Mouse (Mus musculus): ENCODE measurements at regions not wholly inside any gene's neighbourhood (a gene's known extent, or its start where the extent isn't known, plus 50 kb on each side); places are given as distances from the start of the nearest gene placed in this dataset.
"Not testable (repeated sequence)": the region's sequence is repeated elsewhere in the genome, so short reads cannot be mapped to it uniquely, and the experiment has no call there.

DNA sequence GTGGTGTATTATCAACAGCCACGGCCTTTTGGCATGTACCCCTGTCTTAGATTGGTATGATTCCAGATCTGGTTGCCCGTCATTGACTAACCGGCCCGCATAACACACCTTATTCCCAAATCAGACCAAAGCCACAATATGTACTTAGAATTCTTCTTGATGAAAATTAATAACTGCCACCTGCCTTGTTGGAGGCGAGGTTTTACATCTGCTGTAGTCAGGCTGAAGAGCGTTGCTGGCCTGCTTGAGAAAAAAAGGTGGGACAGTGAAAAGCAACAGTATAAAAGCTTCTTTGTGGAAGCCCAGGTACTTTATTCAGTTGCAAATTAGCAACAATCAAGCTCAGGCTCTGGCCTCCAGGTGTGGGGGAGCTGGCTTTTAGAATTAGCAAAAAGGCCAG lies 223.6 kb upstream of the Car8 start:
- not testable (repeated sequence) for DNase-seq (ENCODE audit: low read depth)

DNA sequence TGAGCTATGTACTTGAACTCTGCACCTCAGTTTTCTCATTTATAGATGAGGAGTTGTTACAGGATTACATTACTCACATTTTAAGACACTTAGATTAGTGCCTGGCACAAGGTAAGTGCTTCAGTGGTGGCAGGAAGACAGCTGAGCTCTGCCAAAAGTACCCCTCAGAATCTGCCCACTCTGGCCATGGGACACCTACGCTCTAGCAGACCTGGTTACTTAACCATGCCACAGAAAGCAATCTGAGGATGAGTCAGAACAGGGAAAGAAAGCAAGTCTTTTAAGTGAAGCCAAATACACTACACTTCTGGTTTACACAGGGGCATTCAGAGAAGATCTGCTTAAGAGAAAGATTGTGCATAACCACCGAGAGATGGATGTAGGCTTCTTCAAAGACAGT lies 215.5 kb upstream of the Car8 start:
- no peak for DNase-seq (ENCODE audit: low read depth)

DNA sequence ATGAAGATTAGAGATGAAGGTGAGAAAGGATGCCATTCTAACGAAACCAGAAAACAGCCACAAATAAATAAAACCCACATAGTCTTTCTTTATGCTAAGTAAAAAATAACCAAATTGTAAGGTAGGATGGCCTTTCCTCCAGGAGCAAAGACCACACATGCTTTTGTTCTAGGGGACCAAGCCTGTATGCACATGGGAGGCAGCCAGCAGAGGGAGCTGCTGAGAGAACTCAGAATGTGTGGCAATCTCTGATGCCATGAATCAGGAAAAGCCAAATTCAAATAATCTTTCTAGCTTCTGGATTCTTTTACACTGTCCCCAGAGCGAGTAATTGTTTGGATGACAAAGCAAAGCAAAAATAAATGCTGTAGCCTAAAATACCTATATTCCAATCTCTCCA lies 193.6 kb upstream of the Car8 start:
- peak; percentile 17 for DNase-seq (ENCODE audit: low read depth)

DNA sequence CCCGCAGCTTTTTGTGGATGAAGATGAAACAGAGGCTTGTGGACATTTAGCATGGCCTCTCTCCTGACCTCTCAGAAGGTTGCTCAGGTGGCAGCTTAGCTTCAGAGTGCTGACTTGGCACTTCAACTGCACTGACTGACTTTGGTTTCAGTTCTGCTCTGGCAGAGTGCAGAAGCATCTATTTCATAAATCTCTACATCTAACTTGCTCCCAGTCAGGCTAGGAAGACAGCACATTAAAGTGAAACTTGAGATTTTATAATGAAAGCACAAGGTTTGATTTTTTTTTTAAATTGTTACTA lies 192.1 kb upstream of the Car8 start:
- no peak for DNase-seq (ENCODE audit: low read depth)

GRCm38 (mm10) chr4:8430269-8431031 lies 191.6 kb upstream of the Car8 start:
- DNase-seq (ENCODE audit: low read depth): no peak

DNA sequence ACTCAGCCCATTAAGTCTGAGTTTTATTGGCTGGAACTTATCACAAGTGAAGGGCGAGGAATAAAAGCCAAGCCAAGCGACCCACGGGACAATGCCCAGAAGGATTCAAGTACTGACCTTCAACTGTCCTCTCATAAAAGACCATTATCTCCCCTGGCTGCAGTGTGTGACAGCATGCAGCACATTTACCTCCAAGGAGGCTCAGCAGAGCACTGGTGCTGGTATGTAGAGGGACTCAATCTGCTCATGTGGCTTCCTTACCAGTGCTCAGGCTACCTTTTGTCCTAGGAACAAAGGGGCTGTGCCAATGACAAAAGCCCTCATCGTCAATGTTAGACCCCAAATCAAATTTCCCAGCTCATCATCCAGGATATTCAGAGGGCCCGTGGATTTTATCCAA lies 190.9 kb upstream of the Car8 start:
- no peak for DNase-seq (ENCODE audit: low read depth)

- no peak for DNase-seq (ENCODE audit: low read depth)
Observed at GRCm38 (mm10) chr4:8428629-8429523, 190.0 kb upstream of the Car8 start.

GRCm38 (mm10) chr4:8427812-8428211 lies 189.0 kb upstream of the Car8 start:
- DNase-seq (ENCODE audit: low read depth): no peak

GRCm38 (mm10) chr4:8423392-8424045 lies 184.7 kb upstream of the Car8 start:
- DNase-seq (ENCODE audit: low read depth): no peak

GRCm38 (mm10) chr4:8421285-8421684 lies 182.4 kb upstream of the Car8 start:
- no peak for DNase-seq (ENCODE audit: low read depth)

GRCm38 (mm10) chr4:8418374-8419031 lies 179.7 kb upstream of the Car8 start:
- DNase-seq (ENCODE audit: low read depth): no peak

DNA sequence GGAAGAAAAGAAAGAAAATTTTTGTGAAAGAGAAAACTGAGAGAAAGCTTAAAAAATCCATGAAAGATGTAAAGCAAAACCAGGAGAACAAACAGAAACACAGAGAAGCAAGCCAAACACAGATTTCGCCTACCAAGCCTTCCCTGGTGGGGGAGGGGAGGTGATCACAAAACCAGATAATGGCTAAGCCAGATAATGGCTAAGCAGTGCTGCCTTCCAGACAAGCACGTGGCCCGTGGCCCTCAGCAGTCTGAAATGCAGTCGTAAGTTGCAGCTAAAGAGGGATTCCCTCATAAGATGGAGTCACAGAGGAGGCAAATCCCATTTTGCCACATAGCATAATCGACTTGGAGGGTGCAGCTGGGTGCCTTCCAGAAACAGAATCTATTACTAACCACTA lies 179.0 kb upstream of the Car8 start:
- no peak for DNase-seq (ENCODE audit: low read depth)

DNA sequence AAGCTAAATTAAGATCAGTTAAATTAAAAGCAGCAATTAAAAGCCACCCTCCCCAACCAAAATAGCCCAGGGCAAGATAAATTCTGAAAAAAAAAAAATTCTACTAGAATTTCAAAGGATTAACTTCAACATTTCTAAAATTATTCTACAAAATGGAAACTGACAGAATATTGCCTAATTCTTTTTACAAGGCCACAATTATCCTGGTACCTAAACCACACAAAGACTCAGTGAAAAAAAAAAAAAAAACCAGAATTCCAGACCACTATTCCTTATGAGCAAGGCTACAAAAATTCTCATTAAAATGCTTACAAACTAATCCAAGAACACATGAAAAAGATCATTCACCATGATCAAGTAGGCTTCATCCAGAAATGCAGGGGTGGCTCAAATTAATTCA lies 174.5 kb upstream of the Car8 start:
- DNase-seq (ENCODE audit: low read depth): no peak

DNA sequence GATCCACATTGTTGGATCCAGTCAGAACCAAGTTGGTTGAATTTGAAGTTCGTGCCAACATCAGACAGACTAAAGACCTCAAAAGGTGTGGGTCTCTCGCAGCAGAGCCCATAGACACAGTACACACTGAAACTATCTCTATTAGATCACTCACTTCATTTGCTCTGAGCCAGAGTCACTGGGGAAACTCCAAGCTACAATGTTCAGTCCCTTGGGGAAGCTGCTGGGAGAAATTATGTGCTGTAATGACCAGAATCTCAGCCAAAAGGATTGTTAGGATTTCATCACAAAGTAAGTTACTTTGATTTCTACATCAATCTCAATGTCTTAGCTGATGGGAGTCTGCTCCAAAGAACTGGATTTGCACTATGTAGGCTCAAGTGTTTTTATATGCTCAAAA lies 161.2 kb upstream of the Car8 start:
- no peak for DNase-seq (ENCODE audit: low read depth)

- no peak for DNase-seq (ENCODE audit: low read depth)
Observed at GRCm38 (mm10) chr4:8399430-8399829, 160.6 kb upstream of the Car8 start.

GRCm38 (mm10) chr4:8398969-8399368 lies 160.1 kb upstream of the Car8 start:
- no peak for DNase-seq (ENCODE audit: low read depth)

DNA sequence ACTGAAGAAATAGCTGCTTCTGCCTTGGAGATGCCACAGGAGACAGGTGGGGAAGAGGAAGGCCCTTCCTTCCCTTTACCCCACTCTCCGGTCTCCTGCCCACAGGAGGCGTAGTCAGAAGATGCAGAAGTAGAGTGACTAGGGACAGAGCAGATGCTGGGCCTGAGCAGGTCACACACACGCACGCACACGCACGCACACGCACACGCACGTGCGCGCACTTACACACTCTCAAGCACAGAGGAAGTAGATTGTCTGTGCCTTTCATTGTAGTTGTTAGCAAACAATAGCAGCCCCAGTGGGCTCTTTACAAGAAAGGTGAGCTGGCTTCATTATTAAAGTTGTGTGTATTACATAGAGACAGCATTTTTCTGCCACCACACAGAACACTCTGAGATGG lies 144.3 kb upstream of the Car8 start:
- DNase-seq (ENCODE audit: low read depth): no peak

- DNase-seq (ENCODE audit: low read depth): no peak
Observed at GRCm38 (mm10) chr4:8382125-8382417, 143.2 kb upstream of the Car8 start.

- DNase-seq (ENCODE audit: low read depth): peak; percentile 18
Observed at GRCm38 (mm10) chr4:8381408-8382124, 142.7 kb upstream of the Car8 start.

- peak; percentile 40 for DNase-seq (ENCODE audit: low read depth)
Observed at GRCm38 (mm10) chr4:8380711-8381338, 142.0 kb upstream of the Car8 start.

DNA sequence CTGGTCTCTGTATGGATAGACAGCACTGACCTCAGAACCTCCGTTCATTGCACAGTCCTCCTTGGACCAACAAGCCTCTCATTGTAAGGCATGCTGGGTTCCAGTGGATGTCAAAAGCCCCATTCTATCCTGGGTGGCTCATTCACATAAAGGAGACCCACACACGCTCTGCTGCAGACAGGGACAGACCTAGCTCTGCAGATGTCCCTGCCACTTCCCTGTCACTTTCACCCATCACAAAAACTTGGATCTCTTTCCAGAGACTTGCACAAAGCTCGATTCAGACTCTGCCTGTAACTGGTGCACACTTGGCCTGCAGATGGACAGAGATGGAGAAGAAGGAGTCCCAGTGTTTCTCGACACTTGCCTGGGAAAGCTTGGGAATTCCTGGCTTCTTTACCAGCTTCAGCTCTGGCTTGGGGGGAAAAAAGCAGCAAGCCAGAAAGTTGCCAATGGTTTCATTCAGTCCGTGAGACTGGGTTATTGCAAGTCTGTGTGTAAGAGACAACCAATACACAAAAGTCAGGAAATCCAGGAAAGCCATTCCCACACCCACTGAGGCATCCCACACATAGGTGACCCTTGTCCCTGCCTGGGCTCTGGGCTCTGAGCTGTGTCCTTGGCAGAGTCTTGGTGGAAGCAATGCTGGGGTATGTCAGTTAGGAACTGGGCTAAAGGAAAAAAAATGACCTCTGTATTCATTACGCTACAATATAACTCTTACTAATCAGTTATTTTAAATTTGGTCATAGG lies 136.1 kb upstream of the Car8 start:
- no peak for DNase-seq (ENCODE audit: low read depth)

Data from fibroblast of lung, adult 2 months (primary cell).